Mouse (Mus musculus): ENCODE results near the gene Kpna1.

- TF ChIP-seq CTCF (IDR thresholded peaks at IDR 0.05; ENCODE audit: low read depth): no peak
- no peak for TF ChIP-seq EP300 (optimal IDR thresholded peaks at IDR 0.05)
Observed at GRCm38 (mm10) chr16:35951216-35951615, 27.3 kb upstream of the Kpna1 start.
